Mouse (Mus musculus) embryonic facial prominence, embryonic 14.5 days (tissue): Measurements from ENCODE around the gene Ppp1r9b. TPM values are rescaled to one million over a fixed set of nuclear protein-coding genes. Genes with fewer than 3 reads are reported as not detected.

Experiments
- ATAC-seq: fragments of 200-750 bp; cut with Nextera tagmentation; 2 replicates; pipeline ENCODE4 v1.8.0; 2017; ENCODE audit warnings: low read depth, moderate number of reproducible peaks, moderate TSS enrichment
- DNase-seq: peaks from one replicate; pipeline ENCODE4 v3.0.0-alpha.2; 2015; ENCODE audit warnings: low spot score
- H3K27ac ChIP-seq: fragments of 300-500 bp; sonication (generic); replicated peaks from 2 replicates; pipeline ENCODE4 v1.5.1; 2014; ENCODE audit warnings: low read depth, mild to moderate bottlenecking, low read length, moderate library complexity
- H3K27me3 ChIP-seq: fragments of 300-500 bp; sonication (generic); replicated peaks from 2 replicates; pipeline ENCODE4 v1.6.1; 2014; ENCODE audit warnings: low read length; ENCODE audit not compliant: control insufficient read depth, insufficient read depth
- H3K36me3 ChIP-seq: fragments of 300-500 bp; sonication (generic); 2 replicates; pipeline ENCODE4 v1.6.1; 2014; ENCODE audit warnings: low read length, mixed read lengths; ENCODE audit not compliant: control insufficient read depth, insufficient read depth
- H3K4me1 ChIP-seq: fragments of 300-500 bp; sonication (generic); 2 replicates; pipeline ENCODE4 v1.6.1; 2014; ENCODE audit warnings: antibody characterized with exemption, low read length; ENCODE audit not compliant: control insufficient read depth, insufficient read depth
- H3K4me2 ChIP-seq: fragments of 300-500 bp; sonication (generic); 2 replicates; pipeline ENCODE4 v1.6.1; 2014; ENCODE audit warnings: low read depth, mild to moderate bottlenecking, low read length, moderate library complexity, mixed read lengths
- H3K4me3 ChIP-seq: fragments of 300-500 bp; sonication (generic); 2 replicates; pipeline ENCODE4 v1.5.1; 2014; ENCODE audit warnings: low read depth, mild to moderate bottlenecking, low read length
- H3K9ac ChIP-seq: fragments of 300-500 bp; sonication (generic); 2 replicates; pipeline ENCODE4 v1.6.1; 2014; ENCODE audit warnings: low read depth, mild to moderate bottlenecking, low read length, moderate library complexity, mixed read lengths
- H3K9me3 ChIP-seq: fragments of 300-500 bp; sonication (generic); 2 replicates; pipeline ENCODE4 v1.6.1; 2016; ENCODE audit warnings: low read length; ENCODE audit not compliant: control insufficient read depth
- WGBS: fragments of 180-500 bp; shearing (Covaris S2); extraction: QIAGEN DNeasy Blood & Tissue Kit; methylation state at CpG from one replicate; pipeline ENCODE4 v1.1.7; 2014; 5-methylcytosine and 5-hydroxymethylcytosine counted together
- polyA plus RNA-seq: library from polyadenylated mRNA; unstranded; fragments of >200 nt; fragmentation: Nextera tagmentation; extraction: Ambion mirVana; gene quantifications from 2 replicates; pipeline ENCODE4 v1.2.1, GENCODE M21; 2014

Gene Ppp1r9b
- polyA plus RNA-seq, 1 experiment from 2014 or later: 16.0 TPM

- ATAC-seq (no peak), DNase-seq (no peak)
- H3K4me2 ChIP-seq: no peak overlapping the region
- no peak overlapping the region for H3K9ac ChIP-seq
- H3K4me3 ChIP-seq: no peak overlapping the region
- H3K9me3 ChIP-seq: no peaks in the 10 kb centered on the region
- no peaks in the 10 kb centered on the region for H3K27me3 ChIP-seq
- no peak overlapping the region for H3K27ac ChIP-seq
- peaks cover 54% of the 10 kb centered on the region for H3K36me3 ChIP-seq
- 91% methylated on average over 3 of the region's 6 CpGs for WGBS
- H3K4me1 ChIP-seq: no peaks in the 10 kb centered on the region
Measured at GRCm38 (mm10) chr11:95026849-95027248, 36.0 kb downstream of the Ppp1r9b start.

GRCm38 (mm10) chr11:95027850-95028470 lies 37.1 kb downstream of the Ppp1r9b start:
- no peak for DNase-seq
- peaks cover 43% of the 10 kb centered on the region for H3K36me3 ChIP-seq
- no peak overlapping the region for H3K9ac ChIP-seq
- no peak overlapping the region for H3K4me3 ChIP-seq
- no peak for ATAC-seq
- no peak overlapping the region for H3K27ac ChIP-seq
- no peak overlapping the region for H3K4me2 ChIP-seq
- no peaks in the 10 kb centered on the region for H3K4me1 ChIP-seq
- H3K9me3 ChIP-seq: no peaks in the 10 kb centered on the region
- 43% methylated on average over 13 of the region's 13 CpGs for WGBS
- H3K27me3 ChIP-seq: no peaks in the 10 kb centered on the region

GRCm38 (mm10) chr11:95032945-95033344 lies 42.1 kb downstream of the Ppp1r9b start:
- ATAC-seq: no peak
- no peak for DNase-seq
- H3K9ac ChIP-seq: no peak overlapping the region
- no peaks in the 10 kb centered on the region for H3K9me3 ChIP-seq
- H3K4me2 ChIP-seq: no peak overlapping the region
- no peak overlapping the region for H3K27ac ChIP-seq
- peaks cover 30% of the 10 kb centered on the region for H3K36me3 ChIP-seq
- H3K27me3 ChIP-seq: no peaks in the 10 kb centered on the region
- no peaks in the 10 kb centered on the region for H3K4me1 ChIP-seq
- no peak overlapping the region for H3K4me3 ChIP-seq
- 39% methylated on average over 6 of the region's 6 CpGs for WGBS

- Histone ChIP-seq H3K27ac (no peak overlapping the region), H3K4me2 (no peak overlapping the region), H3K27me3 (no peaks in the 10 kb centered on the region), H3K4me3 (no peak overlapping the region), H3K9me3 (no peaks in the 10 kb centered on the region), H3K4me1 (no peaks in the 10 kb centered on the region), H3K9ac (no peak overlapping the region), H3K36me3 (peaks cover 37% of the 10 kb centered on the region)
- WGBS: 61% methylated on average over 14 of the region's 14 CpGs
- ATAC-seq (no peak), DNase-seq (no peak)
Measured at GRCm38 (mm10) chr11:95033617-95034016, 42.8 kb downstream of the Ppp1r9b start.

GRCm38 (mm10) chr11:95034902-95035301 lies 44.1 kb downstream of the Ppp1r9b start:
- H3K9me3 ChIP-seq: no peaks in the 10 kb centered on the region
- no peak overlapping the region for H3K27ac ChIP-seq
- no peaks in the 10 kb centered on the region for H3K4me1 ChIP-seq
- H3K4me3 ChIP-seq: no peak overlapping the region
- no peak overlapping the region for H3K4me2 ChIP-seq
- no peak overlapping the region for H3K9ac ChIP-seq
- H3K27me3 ChIP-seq: no peaks in the 10 kb centered on the region
- WGBS: 61% methylated on average over 8 of the region's 10 CpGs
- DNase-seq (no peak), ATAC-seq (no peak)
- H3K36me3 ChIP-seq: peaks cover 38% of the 10 kb centered on the region

- Histone ChIP-seq H3K9ac (0 out of 2 replicates have a peak overlapping the region, but pooled peaks have one; percentile 2), H3K4me3 (no peak overlapping the region), H3K27ac (no peak overlapping the region), H3K36me3 (peaks cover 32% of the 10 kb centered on the region), H3K9me3 (no peaks in the 10 kb centered on the region), H3K27me3 (no peaks in the 10 kb centered on the region), H3K4me2 (no peak overlapping the region), H3K4me1 (0 out of 2 replicates have a peak, but pooled peaks cover under 1% of the 10 kb centered on the region)
- 92% methylated on average over 5 of the region's 5 CpGs for WGBS
- ATAC-seq (no peak), DNase-seq (no peak)
Measured at GRCm38 (mm10) chr11:95036521-95036920, 45.7 kb downstream of the Ppp1r9b start.

GRCm38 (mm10) chr11:95037306-95037705 lies 46.5 kb downstream of the Ppp1r9b start:
- H3K27me3 ChIP-seq: no peaks in the 10 kb centered on the region
- 0 out of 2 replicates have a peak, but pooled peaks cover 5% of the 10 kb centered on the region for H3K4me1 ChIP-seq
- H3K27ac ChIP-seq: no peak overlapping the region
- no peak overlapping the region for H3K4me2 ChIP-seq
- peaks cover 32% of the 10 kb centered on the region for H3K36me3 ChIP-seq
- 54% methylated on average over 6 of the region's 6 CpGs for WGBS
- H3K9ac ChIP-seq: no peak overlapping the region
- H3K4me3 ChIP-seq: no peak overlapping the region
- no peaks in the 10 kb centered on the region for H3K9me3 ChIP-seq
- DNase-seq (no peak), ATAC-seq (no peak)

- no peaks in the 10 kb centered on the region for H3K27me3 ChIP-seq
- H3K9me3 ChIP-seq: no peaks in the 10 kb centered on the region
- H3K36me3 ChIP-seq: peaks cover 32% of the 10 kb centered on the region
- no peak overlapping the region for H3K4me3 ChIP-seq
- no peak for ATAC-seq
- no peak overlapping the region for H3K9ac ChIP-seq
- 0 out of 2 replicates have a peak, but pooled peaks cover 5% of the 10 kb centered on the region for H3K4me1 ChIP-seq
- no peak for DNase-seq
- no peak overlapping the region for H3K4me2 ChIP-seq
- H3K27ac ChIP-seq: no peak overlapping the region
- 66% methylated on average over 14 of the region's 14 CpGs for WGBS
Measured at GRCm38 (mm10) chr11:95038156-95038817, 47.5 kb downstream of the Ppp1r9b start.
